Mouse (Mus musculus) MEL (cell line): ENCODE measurements around the gene Ndufs2. TPM values are rescaled to one million over a fixed set of nuclear protein-coding genes. Genes with fewer than 3 reads are reported as not detected.

Experiments used
- DNase-seq: peaks from one replicate; pipeline ENCODE4 v3.0.0; 2011; ENCODE audit warnings: low read depth, low spot score
- H3K27ac ChIP-seq: 2 replicates; pipeline ENCODE4 v1.5.1; 2012; ENCODE audit warnings: low read depth, mild to moderate bottlenecking, control low read depth, low read length, moderate library complexity; ENCODE audit not compliant: control insufficient read depth
- H3K27me3 ChIP-seq, 2 experiments: fragments of 150-350 bp in 1 of 2; sonication (generic) in 1 of 2; 2 replicates each; pipeline ENCODE4 v1.6.1; 2012; ENCODE audit warnings: low read length in 2 of 2, mild to moderate bottlenecking in 2 of 2, improper control_type of control experiment in 1 of 2, moderate library complexity in 1 of 2; ENCODE audit not compliant: insufficient read depth in 2 of 2, control insufficient read depth in 1 of 2
- H3K36me3 ChIP-seq, 2 experiments: 2 replicates each; pipeline ENCODE4 v1.6.1; 2012 to 2014; ENCODE audit warnings: low read length in 2 of 2, improper control_type of control experiment in 1 of 2, inconsistent platforms in 1 of 2, mild to moderate bottlenecking in 1 of 2; ENCODE audit not compliant: insufficient read depth in 2 of 2, control insufficient read depth in 1 of 2
- H3K4me1 ChIP-seq, 2 experiments: fragments of 150-350 bp in 1 of 2; sonication (generic) in 1 of 2; 2 replicates each; pipeline ENCODE4 v1.6.1; 2012; ENCODE audit warnings: low read length in 2 of 2, improper control_type of control experiment in 1 of 2, mild to moderate bottlenecking in 1 of 2; ENCODE audit not compliant: insufficient read depth in 2 of 2, control insufficient read depth in 1 of 2
- H3K4me3 ChIP-seq, 2 experiments: fragments of 150-350 bp in 1 of 2; sonication (generic) in 1 of 2; 2 replicates each; pipeline ENCODE4 v1.5.1; 2012; ENCODE audit warnings: low read depth in 2 of 2, low read length in 2 of 2, mild to moderate bottlenecking in 2 of 2, moderate library complexity in 2 of 2, control low read depth in 1 of 2, improper control_type of control experiment in 1 of 2; ENCODE audit not compliant: control insufficient read depth in 1 of 2, insufficient read depth in 1 of 2
- H3K79me2 ChIP-seq: 2 replicates; pipeline ENCODE4 v1.6.1; 2012; ENCODE audit warnings: mild to moderate bottlenecking, low read length, moderate library complexity; ENCODE audit not compliant: control insufficient read depth, poor library complexity, insufficient read depth
- H3K9ac ChIP-seq: 2 replicates; pipeline ENCODE4 v1.6.1; 2012; ENCODE audit warnings: low read depth, mild to moderate bottlenecking, control low read depth, low read length, moderate library complexity; ENCODE audit not compliant: control insufficient read depth, poor library complexity, severe bottlenecking
- H3K9me3 ChIP-seq: fragments of 150-350 bp; sonication (generic); replicated peaks from 2 replicates; pipeline ENCODE4 v1.6.1; 2012; ENCODE audit warnings: mild to moderate bottlenecking, low read length, improper control_type of control experiment, moderate library complexity; ENCODE audit not compliant: insufficient read depth
- CHD1 ChIP-seq: IDR thresholded peaks from 2 replicates; pipeline ENCODE4 v1.6.1; 2012; ENCODE audit warnings: low read depth, mild to moderate bottlenecking, inconsistent platforms, low read length, improper control_type of control experiment
- CHD2 ChIP-seq: IDR thresholded peaks from 2 replicates; pipeline ENCODE4 v1.6.1; 2011; ENCODE audit warnings: low read length, improper control_type of control experiment
- CTCF ChIP-seq, 3 experiments: IDR thresholded peaks in 2 of 3; conservative IDR thresholded peaks in 1 of 3; 2 replicates each; pipeline ENCODE4 v1.5.1; 2011 to 2012; ENCODE audit warnings: low read length in 3 of 3, low read depth in 2 of 3, mild to moderate bottlenecking in 2 of 3, improper control_type of control experiment in 1 of 3, inconsistent platforms in 1 of 3, mixed read lengths in 1 of 3, moderate library complexity in 1 of 3; ENCODE audit not compliant: control insufficient read depth in 1 of 3, insufficient read depth in 1 of 3, poor library complexity in 1 of 3, severe bottlenecking in 1 of 3
- E2F4 ChIP-seq: IDR thresholded peaks from 2 replicates; pipeline ENCODE4 v1.6.1; 2011; ENCODE audit warnings: low read depth, low read length, improper control_type of control experiment, borderline replicate concordance
- ETS1 ChIP-seq: IDR thresholded peaks from 2 replicates; pipeline ENCODE4 v1.6.1; 2012; ENCODE audit warnings: low read depth, mild to moderate bottlenecking, inconsistent platforms, low read length, improper control_type of control experiment, moderate library complexity
- GABPA ChIP-seq: IDR thresholded peaks from 2 replicates; pipeline ENCODE4 v1.6.1; 2012; ENCODE audit warnings: low read depth, mild to moderate bottlenecking, inconsistent platforms, low read length, improper control_type of control experiment, moderate library complexity
- HCFC1 ChIP-seq: IDR thresholded peaks from 2 replicates; pipeline ENCODE4 v1.6.1; 2012; ENCODE audit warnings: low read depth, mild to moderate bottlenecking, inconsistent platforms, low read length, improper control_type of control experiment, moderate library complexity
- JUND ChIP-seq: IDR thresholded peaks from 2 replicates; pipeline ENCODE4 v1.6.1; 2011; ENCODE audit warnings: low read depth, mild to moderate bottlenecking, improper control_type of control experiment, low read length
- KAT2A ChIP-seq: conservative IDR thresholded peaks from 2 replicates; pipeline ENCODE4 v1.6.1; 2012; ENCODE audit warnings: low read depth, low read length, improper control_type of control experiment, inconsistent platforms
- MAFK ChIP-seq: IDR thresholded peaks from 2 replicates; pipeline ENCODE4 v1.6.1; 2011; ENCODE audit warnings: low read depth, mild to moderate bottlenecking, low read length, improper control_type of control experiment, borderline replicate concordance
- MAX ChIP-seq: IDR thresholded peaks from 2 replicates; pipeline ENCODE4 v1.6.1; 2011; ENCODE audit warnings: low read length, improper control_type of control experiment
- MEF2A ChIP-seq: IDR thresholded peaks from 2 replicates; pipeline ENCODE4 v1.6.1; 2014; ENCODE audit warnings: low read depth, mild to moderate bottlenecking, inconsistent platforms, low read length, improper control_type of control experiment; ENCODE audit not compliant: poor library complexity, insufficient replicate concordance, severe bottlenecking; ENCODE audit errors: extremely low read depth
- MXI1 ChIP-seq: IDR thresholded peaks from 2 replicates; pipeline ENCODE4 v1.6.1; 2011; ENCODE audit warnings: mild to moderate bottlenecking, low read depth, low read length, improper control_type of control experiment
- MYB ChIP-seq: IDR thresholded peaks from 2 replicates; pipeline ENCODE4 v1.6.1; 2011; ENCODE audit warnings: mild to moderate bottlenecking, low read depth, low read length, improper control_type of control experiment
- MYC ChIP-seq: IDR thresholded peaks from 2 replicates; pipeline ENCODE4 v1.6.1; 2011; ENCODE audit warnings: low read depth, mild to moderate bottlenecking, low read length, improper control_type of control experiment, moderate library complexity
- NELFE ChIP-seq: IDR thresholded peaks from 2 replicates; pipeline ENCODE4 v1.6.1; 2011; ENCODE audit warnings: low read depth, low read length, improper control_type of control experiment
- POLR2A ChIP-seq, 2 experiments: IDR thresholded peaks; 2 replicates each; pipeline ENCODE4 v1.6.1; 2011 to 2012; ENCODE audit warnings: low read length in 2 of 2, mild to moderate bottlenecking in 2 of 2, control low read depth in 1 of 2, improper control_type of control experiment in 1 of 2, low read depth in 1 of 2, moderate library complexity in 1 of 2; ENCODE audit not compliant: control insufficient read depth in 1 of 2, insufficient read depth in 1 of 2, poor library complexity in 1 of 2
- POLR2AphosphoS2 ChIP-seq: IDR thresholded peaks from 2 replicates; pipeline ENCODE4 v1.6.1; 2011; ENCODE audit warnings: low read length, improper control_type of control experiment
- RCOR1 ChIP-seq: IDR thresholded peaks from 2 replicates; pipeline ENCODE4 v1.6.1; 2012; ENCODE audit warnings: low read depth, mild to moderate bottlenecking, inconsistent platforms, low read length, improper control_type of control experiment
- SMC3 ChIP-seq: IDR thresholded peaks from 2 replicates; pipeline ENCODE4 v1.6.1; 2011; ENCODE audit warnings: low read depth, low read length, improper control_type of control experiment
- TAL1 ChIP-seq: IDR thresholded peaks from 2 replicates; pipeline ENCODE4 v1.6.1; 2012; ENCODE audit warnings: mild to moderate bottlenecking, inconsistent platforms, low read length, moderate library complexity, mixed read lengths
- TCF12 ChIP-seq: IDR thresholded peaks from 2 replicates; pipeline ENCODE4 v1.6.1; 2014; ENCODE audit warnings: low read depth, mild to moderate bottlenecking, inconsistent platforms, low read length, improper control_type of control experiment, moderate library complexity
- UBTF ChIP-seq: IDR thresholded peaks from 2 replicates; pipeline ENCODE4 v1.6.1; 2012; ENCODE audit warnings: low read depth, mild to moderate bottlenecking, inconsistent platforms, low read length, improper control_type of control experiment, moderate library complexity, borderline replicate concordance; ENCODE audit not compliant: insufficient read depth
- ZMIZ1 ChIP-seq: IDR thresholded peaks from 2 replicates; pipeline ENCODE4 v1.6.1; 2012; ENCODE audit warnings: low read depth, mild to moderate bottlenecking, inconsistent platforms, low read length, improper control_type of control experiment, moderate library complexity
- ZNF384 ChIP-seq: IDR thresholded peaks from 2 replicates; pipeline ENCODE4 v1.6.1; 2012; ENCODE audit warnings: low read depth, mild to moderate bottlenecking, inconsistent platforms, low read length, improper control_type of control experiment
- polyA plus RNA-seq, 2 experiments: library from polyadenylated mRNA; stranded (reverse) in 1 of 2; unstranded in 1 of 2; fragments of >175 nt in 1 of 2; fragments of >200 nt in 1 of 2; gene quantifications; 2 replicates each; pipeline versions ENCODE4 v1.2.1 to v1.2.4; 2012; ENCODE audit warnings: low replicate concordance in 2 of 2, low read depth in 1 of 2; ENCODE audit not compliant: insufficient read length in 2 of 2, insufficient read depth in 1 of 2, missing spikeins in 1 of 2
- total RNA-seq: library from RNA; depleted of rRNA; stranded (reverse); fragments of 300-350 nt; gene quantifications from 2 replicates; pipeline ENCODE4 v1.2.3, GENCODE M21; 2012

Ndufs2 gene
- total and polyA plus RNA-seq, 3 experiments = 169 to 415 (median 292) TPM

DNA sequence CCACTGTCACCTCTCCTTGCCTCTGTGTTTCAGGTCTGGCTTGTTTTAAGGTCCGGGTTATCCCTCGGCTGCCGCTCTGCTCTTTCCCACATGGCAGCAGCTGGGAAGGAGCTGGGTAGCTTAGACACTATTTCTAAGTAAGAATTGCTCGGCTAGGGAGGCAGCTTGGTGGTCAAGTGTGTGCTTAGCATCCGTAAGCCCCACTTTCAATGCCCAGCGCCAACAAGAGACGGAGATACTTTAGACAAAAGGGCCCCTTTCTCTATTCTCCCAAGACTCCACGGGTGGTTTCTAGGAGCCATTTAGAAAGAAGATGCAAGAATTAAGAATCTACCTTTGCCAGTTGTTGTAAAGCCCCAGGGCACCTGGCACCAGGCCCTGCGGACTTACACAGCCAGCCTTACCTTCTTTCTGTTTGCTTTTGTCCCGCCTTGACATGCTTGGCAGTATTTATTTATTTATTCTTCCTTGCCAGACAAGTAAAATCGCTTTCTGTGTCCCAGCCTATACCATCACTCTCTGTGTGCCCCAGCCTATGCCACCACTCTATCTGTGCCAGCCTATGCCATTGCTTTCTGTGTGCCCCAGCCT, 24.1 kb upstream of the Ndufs2 start:
- no peak for TF ChIP-seq RCOR1
- no peak for TF ChIP-seq HCFC1
- no peak for TF ChIP-seq GABPA
- TF ChIP-seq MAX = no peak
- no peak for TF ChIP-seq POLR2AphosphoS2
- TF ChIP-seq UBTF = no peak
- TF ChIP-seq E2F4 = no peak
- TF ChIP-seq CHD1 = no peak
- TF ChIP-seq MAFK = no peak
- no peak for TF ChIP-seq POLR2A (IDR thresholded peaks at IDR 0.05; ENCODE audit: control insufficient read depth in 1 of 2, insufficient read depth in 1 of 2, low read depth in 1 of 2, low read length in 2 of 2, poor library complexity in 1 of 2)
- TF ChIP-seq ETS1 = no peak
- no peak for TF ChIP-seq MYC
- no peak for TF ChIP-seq TAL1
- no peak for TF ChIP-seq ZNF384
- TF ChIP-seq ZMIZ1 = no peak
- TF ChIP-seq TCF12 = no peak
- TF ChIP-seq JUND = no peak
- no peak for TF ChIP-seq KAT2A
- no peak for TF ChIP-seq MEF2A
- no peak for TF ChIP-seq MYB
- no peak overlapping the region for H3K27ac ChIP-seq
- peaks cover 1 to 19% of the 10 kb centered on the region in 2 experiments for H3K36me3 ChIP-seq
- no peak overlapping the region for H3K4me3 ChIP-seq
- peaks cover 2% of the 10 kb centered on the region; the same call in 1 of the 2 replicates for H3K79me2 ChIP-seq
- H3K9ac ChIP-seq = no peak overlapping the region
- peaks cover 10 to 18% of the 10 kb centered on the region in 2 experiments for H3K4me1 ChIP-seq
- no peaks in the 10 kb centered on the region for H3K9me3 ChIP-seq
- DNase-seq = no peak
- H3K27me3 ChIP-seq = no peaks in the 10 kb centered on the region

GRCm38 (mm10) chr1:171274171-171274570, 23.0 kb upstream of the Ndufs2 start:
- TF ChIP-seq CHD2 (no peak), CTCF (IDR thresholded peaks at IDR 0.05 in 2 of 3, conservative IDR thresholded peaks at IDR 0.05 in 1 of 3; ENCODE audit: control insufficient read depth in 1 of 3, insufficient read depth in 1 of 3, low read depth in 2 of 3, low read length in 3 of 3, poor library complexity in 1 of 3, severe bottlenecking in 1 of 3) (no peak), POLR2AphosphoS2 (no peak), E2F4 (no peak), ZNF384 (no peak), MXI1 (no peak), POLR2A (IDR thresholded peaks at IDR 0.05; ENCODE audit: control insufficient read depth in 1 of 2, insufficient read depth in 1 of 2, low read depth in 1 of 2, low read length in 2 of 2, poor library complexity in 1 of 2) (peak in 1 of 2 experiments; percentile 24; a peak in 1 of 4 replicates), SMC3 (no peak), RCOR1 (no peak), CHD1 (no peak), UBTF (no peak), ETS1 (no peak), NELFE (no peak), TCF12 (no peak), ZMIZ1 (0 out of 2 replicates have a peak, but pooled peaks have one; percentile 10), MYC (no peak)
- Histone ChIP-seq H3K27ac (no peak overlapping the region), H3K36me3 (peaks cover 1 to 26% of the 10 kb centered on the region in 2 experiments)

More at GRCm38 (mm10) chr1:171274171-171274570, 23.0 kb upstream of the Ndufs2 start:
- Histone ChIP-seq H3K9me3 (no peaks in the 10 kb centered on the region), H3K9ac (no peak overlapping the region), H3K79me2 (no peaks in the 10 kb centered on the region; the same call in 1 of the 2 replicates), H3K4me3 (no peak overlapping the region), H3K4me1 (peaks cover 13 to 17% of the 10 kb centered on the region in 2 experiments), H3K27me3 (no peaks in the 10 kb centered on the region)
- no peak for DNase-seq
